27 mouse cellular contexts compared by ENCODE assay signal in genomic region chr11:99657051-99657450, GRCm38 (mm10). TPM values are rescaled to one million over a fixed set of nuclear protein-coding genes. Genes with fewer than 3 reads are reported as not detected.
DNase-seq lines count a peak whose midpoint lies in the region; ATAC-seq and TF ChIP-seq lines count a peak whose summit lies in the region.
"Had no signal": no experiment of that assay in that cellular context is flagged by ENCODE, and none has a peak within 500 bp of the region (broad histone marks: within the 10 kb centered on the region; RNA-seq: fewer than 3 reads in every experiment).

No protein-coding gene starts in this region.

- DNase-seq in ES-E14 (ENCODE audit: low read depth, low spot score) = peak; percentile 63
- DNase-seq in WW6 (ENCODE audit: low read depth, low spot score) = peak; percentile 48
- no peak for DNase-seq in layer of hippocampus, postnatal 36 days
- DNase-seq: adrenal gland, adult 8-10 months; adrenal gland, postnatal 14 days; adrenal gland, postnatal 36 days; cerebellum, adult 11-12 months; cerebellum, adult 2 months; cerebellum, adult 9-10 months; cerebellum, postnatal 10 days; cerebellum, postnatal 25 days had no signal

- H3K36me3 ChIP-seq in ES-E14 (ENCODE audit: control insufficient read depth, insufficient read depth, low read length, poor library complexity, severe bottlenecking) = no peaks in the 10 kb centered on the region
- H3K36me3 ChIP-seq in midbrain, embryonic 13.5 days = no peaks in the 10 kb centered on the region
- H3K36me3 ChIP-seq: embryonic facial prominence, embryonic 10.5 days; embryonic facial prominence, embryonic 12.5 days; forebrain, embryonic 10.5 days; forebrain, embryonic 12.5 days had no signal

- no peak overlapping the region for H3K27ac ChIP-seq in ES-E14 (ENCODE audit: insufficient read depth, low read depth, low read length, poor library complexity, severe bottlenecking)
- no peak overlapping the region for H3K27ac ChIP-seq in midbrain, embryonic 13.5 days
- H3K27ac ChIP-seq: embryonic facial prominence, embryonic 10.5 days; embryonic facial prominence, embryonic 12.5 days; forebrain, embryonic 10.5 days; forebrain, embryonic 12.5 days had no signal

- H3K4me1 ChIP-seq in ES-E14 (ENCODE audit: control insufficient read depth in 2 of 2, insufficient read depth in 2 of 2, low read length in 2 of 2, poor library complexity in 1 of 2) = peaks cover 0 to 11% of the 10 kb centered on the region in 2 experiments; a peak in 2 of 4 replicates
- no peaks in the 10 kb centered on the region for H3K4me1 ChIP-seq in midbrain, embryonic 13.5 days (replicated peaks)
- H3K4me1 ChIP-seq: embryonic facial prominence, embryonic 10.5 days; embryonic facial prominence, embryonic 12.5 days; forebrain, embryonic 12.5 days had no signal

- H3K4me3 ChIP-seq in ES-E14 (ENCODE audit: insufficient read depth in 1 of 2, low read depth in 1 of 2, low read length in 2 of 2, poor library complexity in 1 of 2, severe bottlenecking in 1 of 2) = no peak overlapping the region
- no peak overlapping the region for H3K4me3 ChIP-seq in midbrain, embryonic 13.5 days (replicated peaks)
- H3K4me3 ChIP-seq: embryonic facial prominence, embryonic 10.5 days; embryonic facial prominence, embryonic 12.5 days; erythroblast, embryonic 14.5 days; forebrain, embryonic 10.5 days; forebrain, embryonic 12.5 days had no signal

- H3K9ac ChIP-seq in ES-E14 (ENCODE audit: insufficient read depth, low read depth, low read length, poor library complexity, severe bottlenecking) = no peak overlapping the region
- H3K9ac ChIP-seq in midbrain, embryonic 13.5 days (replicated peaks) = no peak overlapping the region
- H3K9ac ChIP-seq: embryonic facial prominence, embryonic 12.5 days; forebrain, embryonic 12.5 days had no signal

- no peak for ATAC-seq in erythroblast, adult 5-6 weeks (replicated peaks; ENCODE audit: low FRiP score, poor library complexity, severe bottlenecking)
- no peak for ATAC-seq in midbrain, embryonic 13.5 days
- ATAC-seq: activated CD4-positive, CD25-positive, alpha-beta regulatory T cell, adult 4 months; forebrain, embryonic 14.5 days; forebrain, embryonic 16.5 days had no signal

- 61% methylated on average over 5 of the region's 5 CpGs for WGBS in midbrain, embryonic 13.5 days

- no peak overlapping the region for H3K4me2 ChIP-seq in midbrain, embryonic 13.5 days (replicated peaks)
- H3K4me2 ChIP-seq: embryonic facial prominence, embryonic 12.5 days; forebrain, embryonic 12.5 days had no signal

- H3K9me3 ChIP-seq in ES-E14 (ENCODE audit: control insufficient read depth, insufficient read depth, low read depth, low read length) = no peaks in the 10 kb centered on the region
- no peaks in the 10 kb centered on the region for H3K9me3 ChIP-seq in midbrain, embryonic 13.5 days
- H3K9me3 ChIP-seq: embryonic facial prominence, embryonic 10.5 days; forebrain, embryonic 10.5 days; forebrain, embryonic 12.5 days had no signal

- in situ Hi-C loops in ES-E14 (cut with MboI; ENCODE audit: low sequenced_read_pairs in 2 of 2, unreplicated experiment in 2 of 2) = no loop called here

- H3K27me3 ChIP-seq in midbrain, embryonic 13.5 days = no peaks in the 10 kb centered on the region
- H3K27me3 ChIP-seq: embryonic facial prominence, embryonic 12.5 days; forebrain, embryonic 12.5 days had no signal

TF ChIP-seq in ES-E14, 5 proteins besides CTCF, POLR2A, EP300 and RAD21:
- no peak for TF ChIP-seq ZC3H11A (IDR thresholded peaks at IDR 0.05; ENCODE audit: borderline replicate concordance, low read depth, low read length)
- no peak for TF ChIP-seq ZNF384 (IDR thresholded peaks at IDR 0.05; ENCODE audit: low read depth, low read length)
- no peak for TF ChIP-seq CHD2 (IDR thresholded peaks at IDR 0.05; ENCODE audit: low read depth, low read length)
- no peak for TF ChIP-seq MAFK (IDR thresholded peaks at IDR 0.05; ENCODE audit: insufficient read depth, low read depth, low read length)
- no peak for TF ChIP-seq HCFC1 (IDR thresholded peaks at IDR 0.05; ENCODE audit: borderline replicate concordance, insufficient read depth, low read length)

RNA-seq across cellular contexts. Expression of gene Gm11563, which starts 1.7 kb away (rescaled TPM):
- not detected in 2 replicates for total RNA-seq in ES-E14 (2012; rRNA removed)
- total RNA-seq in erythroblast, adult 5-6 weeks (2015; ENCODE audit: low replicate concordance) = not detected in 2 replicates
- total RNA-seq in erythroblast, adult 5-6 weeks (2017; ENCODE audit: low replicate concordance) = not detected in 2 replicates
- total RNA-seq in layer of hippocampus, postnatal 36 days (2021) = not detected
- not detected in 2 replicates for polyA plus RNA-seq in midbrain, embryonic 13.5 days (2015; fragmentation: Nextera tagmentation; extraction: Ambion mirVana)
- total RNA-seq: adrenal gland, adult 18-20 months; adrenal gland, adult 8-10 months; adrenal gland, postnatal 14 days; adrenal gland, postnatal 36 days; MEL had no signal
- polyA plus RNA-seq: activated CD4-positive, CD25-positive, alpha-beta regulatory T cell, adult 4 months; C2C12; cerebellum, adult 2 months; cortical plate, adult 2 months; embryonic facial prominence, embryonic 10.5 days; embryonic facial prominence, embryonic 12.5 days; erythroblast, embryonic 14.5 days; forebrain, embryonic 10.5 days; forebrain, embryonic 12.5 days; forebrain, embryonic 14.5 days; forebrain, embryonic 16.5 days; frontal cortex, adult 2 months had no signal

RNA-seq across cellular contexts. Expression of gene Gm11555, which starts 7.0 kb away (rescaled TPM):
- not detected in 2 replicates for total RNA-seq in ES-E14 (2012; rRNA removed)
- total RNA-seq in erythroblast, adult 5-6 weeks (2015; ENCODE audit: low replicate concordance) = not detected in 2 replicates
- total RNA-seq in erythroblast, adult 5-6 weeks (2017; ENCODE audit: low replicate concordance) = not detected in 2 replicates
- not detected for total RNA-seq in layer of hippocampus, postnatal 36 days (2021)
- not detected in 2 replicates for polyA plus RNA-seq in midbrain, embryonic 13.5 days (2015; fragmentation: Nextera tagmentation; extraction: Ambion mirVana)
- total RNA-seq: adrenal gland, adult 18-20 months; adrenal gland, adult 8-10 months; adrenal gland, postnatal 14 days; adrenal gland, postnatal 36 days; MEL had no signal
- polyA plus RNA-seq: activated CD4-positive, CD25-positive, alpha-beta regulatory T cell, adult 4 months; C2C12; cerebellum, adult 2 months; cortical plate, adult 2 months; embryonic facial prominence, embryonic 10.5 days; embryonic facial prominence, embryonic 12.5 days; embryonic facial prominence, embryonic 14.5 days; erythroblast, embryonic 14.5 days; forebrain, embryonic 10.5 days; forebrain, embryonic 12.5 days; forebrain, embryonic 14.5 days; forebrain, embryonic 16.5 days; frontal cortex, adult 2 months had no signal

RNA-seq across cellular contexts. Expression of gene Krtap4-6, which starts 8.7 kb away (rescaled TPM):
- not detected in 2 replicates for total RNA-seq in ES-E14 (2012; rRNA removed)
- not detected in 2 replicates for total RNA-seq in erythroblast, adult 5-6 weeks (2015; ENCODE audit: low replicate concordance)
- not detected in 2 replicates for total RNA-seq in erythroblast, adult 5-6 weeks (2017; ENCODE audit: low replicate concordance)
- total RNA-seq in layer of hippocampus, postnatal 36 days (2021) = not detected
- not detected in 2 replicates for polyA plus RNA-seq in midbrain, embryonic 13.5 days (2015; fragmentation: Nextera tagmentation; extraction: Ambion mirVana)
- total RNA-seq: adrenal gland, adult 18-20 months; adrenal gland, adult 8-10 months; adrenal gland, postnatal 14 days; adrenal gland, postnatal 36 days; MEL had no signal
- polyA plus RNA-seq: activated CD4-positive, CD25-positive, alpha-beta regulatory T cell, adult 4 months; C2C12; cerebellum, adult 2 months; cortical plate, adult 2 months; embryonic facial prominence, embryonic 10.5 days; embryonic facial prominence, embryonic 12.5 days; embryonic facial prominence, embryonic 14.5 days; erythroblast, embryonic 14.5 days; forebrain, embryonic 10.5 days; forebrain, embryonic 12.5 days; forebrain, embryonic 14.5 days; forebrain, embryonic 16.5 days; frontal cortex, adult 2 months had no signal

RNA-seq across cellular contexts. Expression of gene Krtap4-7, which starts 13.2 kb away (rescaled TPM):
- not detected in 2 replicates for total RNA-seq in ES-E14 (2012; rRNA removed)
- total RNA-seq in erythroblast, adult 5-6 weeks (2015; ENCODE audit: low replicate concordance) = not detected in 2 replicates
- not detected in 2 replicates for total RNA-seq in erythroblast, adult 5-6 weeks (2017; ENCODE audit: low replicate concordance)
- not detected for total RNA-seq in layer of hippocampus, postnatal 36 days (2021)
- not detected in 2 replicates for polyA plus RNA-seq in midbrain, embryonic 13.5 days (2015; fragmentation: Nextera tagmentation; extraction: Ambion mirVana)
- total RNA-seq: adrenal gland, adult 18-20 months; adrenal gland, adult 8-10 months; adrenal gland, postnatal 14 days; adrenal gland, postnatal 36 days; MEL had no signal
- polyA plus RNA-seq: activated CD4-positive, CD25-positive, alpha-beta regulatory T cell, adult 4 months; C2C12; cerebellum, adult 2 months; cortical plate, adult 2 months; embryonic facial prominence, embryonic 10.5 days; embryonic facial prominence, embryonic 12.5 days; erythroblast, embryonic 14.5 days; forebrain, embryonic 10.5 days; forebrain, embryonic 12.5 days; forebrain, embryonic 14.5 days; forebrain, embryonic 16.5 days; frontal cortex, adult 2 months had no signal

RNA-seq across cellular contexts. Expression of gene Krtap4-2, which starts 22.2 kb away (rescaled TPM):
- total RNA-seq in ES-E14 (2012; rRNA removed) = not detected in 2 replicates
- not detected in 2 replicates for total RNA-seq in erythroblast, adult 5-6 weeks (2015; ENCODE audit: low replicate concordance)
- not detected in 2 replicates for total RNA-seq in erythroblast, adult 5-6 weeks (2017; ENCODE audit: low replicate concordance)
- total RNA-seq in layer of hippocampus, postnatal 36 days (2021) = not detected
- polyA plus RNA-seq in midbrain, embryonic 13.5 days (2015; fragmentation: Nextera tagmentation; extraction: Ambion mirVana) = not detected in 2 replicates
- total RNA-seq: adrenal gland, adult 18-20 months; adrenal gland, adult 8-10 months; adrenal gland, postnatal 14 days; adrenal gland, postnatal 36 days; MEL had no signal
- polyA plus RNA-seq: activated CD4-positive, CD25-positive, alpha-beta regulatory T cell, adult 4 months; C2C12; cerebellum, adult 2 months; cortical plate, adult 2 months; embryonic facial prominence, embryonic 10.5 days; embryonic facial prominence, embryonic 12.5 days; embryonic facial prominence, embryonic 14.5 days; erythroblast, embryonic 14.5 days; forebrain, embryonic 10.5 days; forebrain, embryonic 12.5 days; forebrain, embryonic 14.5 days; forebrain, embryonic 16.5 days; frontal cortex, adult 2 months had no signal

Comparison
In these comparisons a context has a peak if more than half of its experiments do, and no peak if none do; other contexts are left out.
1. DNase-seq: peak in ES-E14 (single experiment) and WW6 (single experiment); none in layer of hippocampus, postnatal 36 days (0 of 2).